Mouse (Mus musculus): ENCODE results near the gene Spry1.
"Not testable (repeated sequence)": the region's sequence is repeated elsewhere in the genome, so short reads cannot be mapped to it uniquely, and the experiment has no call there.

The Spry1 gene

DNA sequence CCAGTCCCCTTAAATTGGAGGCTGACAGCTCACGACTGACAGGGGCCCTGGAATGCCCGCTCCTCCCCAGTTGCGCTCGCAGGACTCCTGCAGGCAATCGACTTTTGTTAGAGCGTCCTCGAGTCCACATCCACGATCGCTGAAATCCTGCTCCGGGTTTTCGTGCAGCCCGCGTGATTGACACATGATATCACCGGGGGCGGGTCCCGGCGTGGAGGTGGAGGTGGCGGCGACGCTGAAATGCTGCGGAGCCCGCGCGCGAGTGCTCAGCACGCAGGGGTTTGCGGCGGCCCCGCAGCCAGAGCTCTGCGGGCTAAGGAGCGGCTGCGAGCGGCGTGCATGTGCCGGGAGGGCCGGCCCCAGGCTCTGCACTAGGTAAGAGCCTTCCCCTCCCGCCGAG lies at the start of gene Spry1:
Gene Spry1 (plus strand): TSS at position 258 of the 400 bp plus-strand sequence.
- peak; percentile 95 for DNase-seq

DNA sequence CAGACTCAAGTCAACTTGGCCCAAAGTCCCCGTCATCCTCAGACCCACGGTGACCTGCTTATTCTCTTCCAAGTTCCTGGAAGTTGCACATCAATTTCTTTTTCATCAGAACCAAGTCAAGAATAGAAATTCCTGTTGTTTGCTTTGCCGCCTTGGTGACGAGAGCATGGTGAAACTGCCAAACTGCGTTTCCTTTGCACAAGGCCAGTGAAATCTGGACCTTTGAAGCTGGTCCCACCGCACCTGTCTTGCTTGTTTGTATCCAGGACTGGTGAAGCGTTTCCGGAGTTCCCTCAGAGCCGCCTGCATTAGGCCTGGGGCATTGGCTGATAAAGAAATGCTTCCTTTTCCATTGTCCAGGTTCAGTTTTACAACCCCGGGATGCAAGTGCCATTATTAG lies 44.0 kb upstream of the Spry1 start:
- no peak for DNase-seq

GRCm38 (mm10) chr3:37596519-37596918 lies 43.2 kb upstream of the Spry1 start:
- no peak for DNase-seq

- DNase-seq: no peak
These were observed 42.5 kb upstream of the Spry1 start for GRCm38 (mm10) chr3:37597200-37597599.

- not testable (repeated sequence) for DNase-seq
These were observed 40.1 kb upstream of the Spry1 start for GRCm38 (mm10) chr3:37599641-37600040.

DNA sequence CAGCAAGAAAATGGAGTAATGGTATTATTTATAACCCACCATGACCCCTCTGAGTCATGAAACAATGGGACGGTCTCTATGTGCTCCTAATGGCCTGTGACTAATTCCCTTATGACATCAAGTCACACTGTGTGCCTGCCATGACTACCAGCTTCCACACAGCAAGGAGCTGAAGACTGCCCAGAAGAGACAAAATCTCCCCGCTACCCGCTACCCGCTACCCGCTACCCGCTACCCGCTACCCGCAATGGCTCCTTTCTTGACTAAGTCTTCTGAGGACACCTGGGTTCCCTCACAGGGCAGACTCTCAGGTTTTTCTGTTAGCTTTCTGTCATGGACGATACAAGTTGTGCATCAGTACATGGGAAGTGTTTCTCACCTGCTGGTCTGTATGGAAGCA lies 37.4 kb upstream of the Spry1 start:
- no peak for DNase-seq

GRCm38 (mm10) chr3:37602890-37603289 lies 36.9 kb upstream of the Spry1 start:
- DNase-seq: no peak

DNA sequence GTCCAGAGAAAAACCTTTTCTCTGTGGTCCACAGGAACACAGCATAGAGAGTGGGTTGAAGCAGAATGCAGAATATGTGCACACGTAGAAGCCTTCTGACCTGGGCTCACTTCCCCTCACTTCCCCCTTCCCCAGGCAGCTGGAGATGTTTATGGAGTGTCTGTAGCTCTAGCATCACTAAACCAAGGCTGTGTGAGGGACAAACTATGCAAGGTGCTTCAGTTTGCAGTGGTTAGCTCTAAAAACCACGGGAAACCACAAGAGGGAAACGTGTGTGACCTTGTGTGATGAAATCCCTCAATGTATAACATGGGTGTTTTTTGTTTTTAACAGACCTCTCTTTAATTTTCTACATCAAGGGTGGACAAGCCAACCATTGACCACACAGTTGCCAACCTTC lies 36.2 kb upstream of the Spry1 start:
- DNase-seq: no peak

GRCm38 (mm10) chr3:37604976-37605875 lies 34.5 kb upstream of the Spry1 start:
- peak; percentile 38 for DNase-seq

- peak; percentile 18 for DNase-seq
These were observed 33.9 kb upstream of the Spry1 start for GRCm38 (mm10) chr3:37605876-37606238.

DNA sequence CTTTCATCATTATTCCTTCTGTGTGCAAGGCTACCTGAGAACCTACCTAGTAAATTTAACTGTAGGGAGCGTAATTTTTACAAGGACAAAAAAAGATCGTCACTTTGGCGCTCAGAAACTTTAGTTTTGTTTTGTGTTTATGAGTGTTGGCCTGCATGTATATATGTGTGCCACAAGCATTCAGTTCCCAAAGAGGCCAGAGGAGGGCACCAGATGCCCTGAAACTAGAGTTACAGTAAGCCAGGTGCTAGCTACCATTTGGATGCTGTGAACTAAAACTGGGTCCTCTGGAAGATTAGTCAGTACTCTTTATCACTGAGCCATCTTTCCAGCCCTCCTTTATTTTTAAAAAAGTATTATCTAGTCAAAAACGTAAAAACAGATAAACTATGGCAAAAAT lies 30.8 kb upstream of the Spry1 start:
- no peak for DNase-seq

GRCm38 (mm10) chr3:37610670-37611069 lies 29.1 kb upstream of the Spry1 start:
- DNase-seq: no peak

DNA sequence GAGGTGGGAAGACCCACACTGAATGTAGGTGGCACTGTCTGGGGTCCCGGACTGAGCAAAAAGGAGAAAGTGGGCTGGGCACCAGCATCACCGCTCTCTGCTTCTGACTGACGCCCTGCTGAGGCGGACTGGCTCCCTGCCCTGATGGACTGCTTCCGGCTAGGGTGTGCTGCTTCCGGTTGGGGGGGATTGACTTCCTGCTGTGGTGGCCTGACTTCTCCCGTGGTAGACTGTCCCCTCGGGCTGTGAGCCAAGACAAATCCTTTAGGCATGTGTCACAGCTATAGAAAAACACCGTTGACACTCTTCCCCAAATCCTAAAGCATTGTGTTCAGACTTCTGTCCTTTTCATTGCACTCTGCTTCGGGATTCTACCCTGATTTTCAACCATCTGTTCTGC lies 26.0 kb upstream of the Spry1 start:
- no peak for DNase-seq

DNA sequence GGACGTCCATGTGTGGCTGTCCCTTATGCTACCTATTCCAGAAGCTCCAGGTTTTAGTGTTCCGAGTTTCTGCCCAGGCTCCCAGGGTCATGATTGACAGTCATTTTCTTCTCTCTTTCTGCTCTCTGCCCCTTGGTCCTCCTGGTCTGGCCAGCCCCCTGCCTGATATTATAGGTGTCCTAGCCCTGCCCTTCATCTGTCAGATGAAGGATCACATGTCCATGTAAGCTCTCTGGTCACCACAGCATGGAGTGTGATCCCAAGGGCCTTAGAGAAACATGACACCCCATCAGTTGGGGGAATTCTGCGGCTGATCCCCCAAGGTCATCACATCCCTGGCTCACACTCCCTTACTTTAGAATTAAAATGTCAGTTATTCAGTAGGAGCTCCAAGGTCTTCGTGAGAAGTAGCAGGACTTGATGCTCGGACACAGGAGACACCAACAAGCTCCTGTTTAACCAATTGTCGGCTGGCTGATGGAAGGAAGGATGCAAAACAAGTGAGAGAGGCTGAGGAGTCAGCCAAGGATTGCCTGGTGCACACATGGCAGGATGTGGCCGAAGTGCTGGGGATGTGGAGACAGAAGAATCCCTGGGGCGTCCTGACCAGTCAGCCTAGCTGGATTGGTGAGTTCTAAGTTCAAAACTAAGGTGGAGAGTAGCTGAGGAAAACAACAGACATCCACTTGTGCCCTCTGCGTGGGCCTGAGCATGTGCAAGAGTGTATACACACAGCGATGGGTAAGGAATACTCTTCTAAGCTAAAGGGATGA lies 24.7 kb upstream of the Spry1 start:
- no peak for DNase-seq

DNA sequence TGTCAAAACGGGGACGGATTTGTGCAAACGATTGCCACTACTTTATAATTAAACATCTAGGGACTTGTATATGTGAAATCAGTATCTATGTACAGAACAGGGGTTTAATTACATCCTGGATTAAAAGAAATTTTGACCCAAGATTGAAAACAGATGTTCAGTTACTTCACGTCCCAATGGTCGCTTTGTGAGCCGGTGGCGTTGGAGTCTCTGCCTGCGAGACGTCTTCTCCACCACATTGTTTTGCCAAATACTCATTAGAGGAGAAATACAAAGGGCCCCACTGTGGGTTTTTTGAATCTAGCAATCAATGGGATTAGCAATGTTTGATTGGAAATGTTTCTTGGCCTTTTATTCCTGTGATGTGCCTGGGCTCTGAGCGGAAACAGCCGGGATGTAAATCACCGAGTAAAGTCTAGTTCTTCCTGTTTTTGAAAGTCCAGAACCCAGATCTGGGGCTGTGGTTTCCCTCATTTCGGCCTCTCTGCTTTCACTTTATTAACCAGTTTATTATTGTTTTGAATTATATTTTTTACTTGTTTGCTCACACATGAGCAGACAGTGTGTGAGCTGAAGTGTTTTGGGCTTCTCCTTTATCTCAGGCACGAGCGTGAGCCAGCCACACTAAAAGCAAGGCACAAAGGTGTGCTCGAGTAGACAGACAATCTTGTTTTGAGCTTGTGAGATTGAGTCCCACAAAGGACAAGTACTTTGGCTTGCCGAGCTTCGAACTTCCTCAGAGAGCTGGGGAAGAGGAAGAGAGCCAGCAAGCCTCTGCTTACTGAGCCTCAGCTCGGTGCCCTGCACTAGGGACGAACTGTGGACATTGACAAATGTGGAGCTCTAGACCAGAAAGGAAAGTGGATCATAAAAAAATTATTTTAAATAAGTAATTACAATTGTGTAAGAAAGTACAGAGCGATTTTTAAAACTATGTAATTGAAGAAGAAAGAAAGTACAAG lies 22.9 kb upstream of the Spry1 start:
- DNase-seq: no peak

GRCm38 (mm10) chr3:37632246-37632645 lies 7.5 kb upstream of the Spry1 start:
- no peak for DNase-seq

DNA sequence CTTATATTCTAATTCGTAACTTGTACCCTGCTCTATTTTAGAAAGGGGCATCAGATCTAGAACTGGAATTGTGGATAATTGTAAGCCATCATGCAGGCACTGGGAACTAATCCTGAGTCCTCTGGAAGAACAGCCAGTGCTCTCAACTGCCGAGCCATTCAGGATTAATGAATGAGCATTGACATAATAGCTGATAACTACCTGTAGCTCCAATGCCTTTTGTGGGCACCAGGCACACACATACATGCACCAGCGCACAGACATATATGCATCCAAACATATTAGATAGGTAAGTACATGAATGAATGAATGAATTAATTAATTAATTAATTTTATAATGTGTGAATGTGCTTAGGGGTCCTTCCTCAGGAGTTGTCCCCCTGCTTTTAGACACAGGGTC lies 7.0 kb upstream of the Spry1 start:
- no peak for DNase-seq

DNA sequence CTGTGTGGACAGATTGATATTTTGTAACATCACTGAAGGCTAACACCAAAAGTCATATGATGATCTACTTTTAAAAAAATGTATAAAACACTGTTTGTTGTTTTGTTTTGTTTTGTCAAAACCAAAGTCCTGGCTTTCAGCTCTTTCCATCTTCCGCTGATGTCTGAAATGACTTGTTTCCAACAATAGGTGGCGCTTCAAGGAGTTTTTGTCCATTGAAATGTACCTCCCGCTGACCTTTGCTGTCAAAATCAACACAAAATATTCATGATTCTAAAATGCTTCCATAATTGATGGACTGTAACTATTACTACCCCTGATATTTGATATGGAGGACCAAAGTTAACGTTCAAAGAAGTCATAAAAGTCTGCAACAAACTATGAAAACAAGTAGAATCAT lies 5.1 kb upstream of the Spry1 start:
- no peak for DNase-seq

- no peak for DNase-seq
These were observed 2.8 kb upstream of the Spry1 start for GRCm38 (mm10) chr3:37636921-37637320.

DNA sequence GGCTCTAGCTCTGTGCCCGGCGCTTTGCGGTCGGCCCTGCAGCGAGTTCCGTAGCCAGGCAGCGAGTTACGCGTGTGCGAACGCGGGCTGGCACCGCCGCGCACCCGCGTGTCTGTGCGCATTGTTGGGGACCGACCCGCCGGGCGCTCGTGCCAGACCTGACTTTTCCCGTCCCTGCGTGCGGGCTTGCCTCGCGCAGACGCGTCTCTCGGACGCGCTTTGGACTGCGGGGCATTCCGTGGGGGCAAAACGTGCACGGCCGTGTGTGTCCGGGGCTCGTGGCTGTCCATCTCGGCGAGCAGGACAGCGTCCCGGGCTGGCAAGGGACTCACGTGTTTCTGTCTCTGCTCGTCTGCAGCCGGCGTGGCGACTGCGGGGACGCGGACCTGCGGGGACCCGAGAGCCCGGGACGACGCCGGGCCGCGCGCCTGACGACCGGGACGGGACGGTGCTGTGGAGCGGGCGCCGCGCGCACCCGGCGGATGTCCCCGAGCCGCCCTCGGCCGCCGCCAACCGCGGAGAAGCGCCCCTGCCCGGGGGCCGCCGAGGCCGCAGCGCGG lies 495 bp downstream of the Spry1 start:
- peak; percentile 59 for DNase-seq

DNA sequence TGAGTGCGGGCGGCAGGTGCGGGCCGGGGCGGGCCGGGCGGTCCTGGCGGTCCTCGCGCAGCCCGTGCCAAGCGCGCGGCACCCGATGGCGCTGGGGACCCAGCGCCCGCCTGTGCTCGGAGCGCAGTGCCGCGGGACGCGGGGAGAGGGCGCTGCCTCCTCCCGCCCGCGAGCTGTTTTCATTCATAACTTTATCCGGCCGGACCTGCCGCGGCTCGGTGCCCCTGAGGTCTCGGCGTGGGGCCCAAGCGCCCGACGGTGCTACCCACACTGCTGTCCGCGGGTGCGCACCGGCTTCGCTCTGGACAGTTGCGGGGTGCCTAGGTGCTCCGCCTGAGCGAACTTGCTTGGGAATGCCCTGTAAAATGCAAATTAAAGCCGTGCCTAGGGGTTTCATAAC lies 1.1 kb downstream of the Spry1 start:
- DNase-seq: peak; percentile 56

DNA sequence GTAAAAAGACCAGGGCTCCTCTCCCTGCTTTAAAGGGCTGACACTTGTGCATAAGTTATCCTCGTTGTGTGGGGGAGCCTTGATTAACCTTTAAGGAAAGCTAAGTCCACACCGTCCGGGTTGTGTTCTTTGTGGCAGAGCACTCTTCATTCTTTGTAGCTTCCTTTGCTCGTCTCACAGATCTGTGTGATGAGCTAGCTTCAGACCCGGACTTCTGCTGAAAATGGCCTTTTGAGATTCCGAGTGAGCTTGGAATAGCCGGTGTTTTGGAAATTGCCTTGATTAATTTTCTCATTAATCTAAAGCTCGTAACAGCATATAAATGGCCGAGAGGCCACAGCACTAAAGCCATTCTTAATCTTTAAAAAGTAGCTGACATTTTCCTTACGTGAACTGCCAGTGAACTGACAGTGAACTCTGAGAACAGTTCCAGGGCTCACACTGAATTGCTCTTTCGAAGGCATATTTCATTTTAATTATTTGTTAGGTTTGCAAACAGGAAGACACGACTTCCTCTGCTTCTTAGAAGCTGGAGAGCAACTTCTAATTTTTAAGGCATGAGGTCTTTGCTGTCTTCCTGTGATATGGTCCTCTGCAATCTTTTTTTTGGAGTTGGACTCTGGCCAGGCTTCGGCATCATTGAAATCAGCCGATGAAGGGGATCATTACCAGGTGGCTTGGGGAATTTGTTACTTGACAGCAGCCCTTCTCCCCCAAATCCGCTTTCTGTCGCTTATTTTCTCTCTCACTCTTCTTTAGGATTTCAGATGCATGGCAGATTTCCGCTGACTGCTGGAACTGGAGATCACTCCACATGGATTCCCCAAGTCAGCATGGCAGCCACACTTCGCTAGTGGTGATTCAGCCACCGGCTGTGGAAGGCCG lies 2.3 kb downstream of the Spry1 start:
- DNase-seq: no peak
